8 mouse cellular contexts compared by ENCODE assay signal in genomic region chr15:99096831-99097500, GRCm38 (mm10). TPM values are rescaled to one million over a fixed set of nuclear protein-coding genes. Genes with fewer than 3 reads are reported as not detected.
DNase-seq lines count a peak whose midpoint lies in the region; ATAC-seq lines count a peak whose summit lies in the region.
"Had no signal": no experiment of that assay in that cellular context is flagged by ENCODE, and none has a peak within 500 bp of the region (broad histone marks: within the 10 kb centered on the region; RNA-seq: fewer than 3 reads in every experiment).

No protein-coding gene starts in this region.

- H3K9me3 ChIP-seq in forebrain, embryonic 13.5 days (replicated peaks) = no peaks in the 10 kb centered on the region
- H3K9me3 ChIP-seq in kidney, embryonic 14.5 days (ENCODE audit: control insufficient read depth, low read length) = no peaks in the 10 kb centered on the region
- H3K9me3 ChIP-seq in midbrain, embryonic 15.5 days = no peaks in the 10 kb centered on the region

- ATAC-seq in forebrain, embryonic 13.5 days = no peak
- ATAC-seq in kidney, embryonic 14.5 days (ENCODE audit: low FRiP score, low TSS enrichment) = peak; percentile 33
- ATAC-seq in midbrain, embryonic 15.5 days (replicated peaks) = no peak
- ATAC-seq in megakaryocyte progenitor cell, adult 5-6 weeks (replicated peaks; ENCODE audit: poor library complexity) = no peak

- H3K4me1 ChIP-seq in forebrain, embryonic 13.5 days = peaks cover 60% of the 10 kb centered on the region
- peaks cover 45% of the 10 kb centered on the region for H3K4me1 ChIP-seq in kidney, embryonic 14.5 days (ENCODE audit: control insufficient read depth, insufficient read depth, low read length)
- peaks cover 53% of the 10 kb centered on the region for H3K4me1 ChIP-seq in midbrain, embryonic 15.5 days

- peak overlapping the region; percentile 53 for H3K9ac ChIP-seq in forebrain, embryonic 13.5 days
- H3K9ac ChIP-seq in kidney, embryonic 14.5 days (ENCODE audit: low read depth, low read length) = peak overlapping the region; percentile 32; the same call in 1 of the 2 replicates
- peak overlapping the region; percentile 27; the same call in 1 of the 2 replicates for H3K9ac ChIP-seq in midbrain, embryonic 15.5 days

- DNase-seq in right cerebral cortex, postnatal 25 days = peak; percentile 21
- DNase-seq in right cerebral cortex, postnatal 14 days = no peak
- DNase-seq in adipocyte (ENCODE audit: low spot score) = no peak

- H3K36me3 ChIP-seq in forebrain, embryonic 13.5 days (ENCODE audit: poor library complexity, severe bottlenecking) = no peaks in the 10 kb centered on the region
- H3K36me3 ChIP-seq in kidney, embryonic 14.5 days (ENCODE audit: control insufficient read depth, insufficient read depth, low read length) = no peaks in the 10 kb centered on the region
- no peaks in the 10 kb centered on the region for H3K36me3 ChIP-seq in midbrain, embryonic 15.5 days (replicated peaks)

- H3K27me3 ChIP-seq in forebrain, embryonic 13.5 days = peaks cover 73% of the 10 kb centered on the region
- H3K27me3 ChIP-seq in kidney, embryonic 14.5 days (ENCODE audit: control insufficient read depth, insufficient read depth, low read length) = peaks cover 49% of the 10 kb centered on the region
- peaks cover 56% of the 10 kb centered on the region for H3K27me3 ChIP-seq in midbrain, embryonic 15.5 days (replicated peaks)

- WGBS in forebrain, embryonic 13.5 days = 1% methylated on average over 58 of the region's 58 CpGs
- WGBS in kidney, embryonic 14.5 days = 0% methylated on average over 56 of the region's 58 CpGs
- WGBS in midbrain, embryonic 15.5 days = under 1% methylated on average over 50 of the region's 58 CpGs

- H3K4me3 ChIP-seq in forebrain, embryonic 13.5 days = peak overlapping the region; percentile 41
- H3K4me3 ChIP-seq in kidney, embryonic 14.5 days (ENCODE audit: low read length) = peak overlapping the region; percentile 38
- H3K4me3 ChIP-seq in midbrain, embryonic 15.5 days = peak overlapping the region; percentile 34

- peak overlapping the region; percentile 70 for H3K4me2 ChIP-seq in forebrain, embryonic 13.5 days
- peak overlapping the region; percentile 70 for H3K4me2 ChIP-seq in kidney, embryonic 14.5 days (replicated peaks; ENCODE audit: low read depth, low read length)
- H3K4me2 ChIP-seq in midbrain, embryonic 15.5 days = peak overlapping the region; percentile 70

- no peak overlapping the region for H3K27ac ChIP-seq in forebrain, embryonic 13.5 days
- peak overlapping the region; percentile 52; the same call in 1 of the 2 replicates for H3K27ac ChIP-seq in kidney, embryonic 14.5 days (ENCODE audit: low read depth, low read length)
- no peak overlapping the region for H3K27ac ChIP-seq in midbrain, embryonic 15.5 days

RNA-seq across cellular contexts. Expression of gene Dnajc22, which starts 4.0 kb away (rescaled TPM):
- 0.25 and 0.84 TPM in 2 replicates for polyA plus RNA-seq in forebrain, embryonic 13.5 days (2015; fragmentation: Nextera tagmentation; extraction: Ambion mirVana)
- 5.4 and 7.1 TPM in 2 replicates for polyA plus RNA-seq in kidney, embryonic 14.5 days (2014; fragmentation: Nextera tagmentation; extraction: Ambion mirVana)
- polyA plus RNA-seq in midbrain, embryonic 15.5 days (2015; fragmentation: Nextera tagmentation; extraction: Ambion mirVana) = 2.0 and 2.1 TPM in 2 replicates
- total RNA-seq in megakaryocyte progenitor cell, adult 5-6 weeks (2015) = not detected in 2 replicates
- total RNA-seq in megakaryocyte progenitor cell, adult 5-6 weeks (2017) = not detected in 2 replicates
- total RNA-seq: neutrophil, adult 5-6 weeks had no signal

RNA-seq across cellular contexts. Expression of gene C1ql4, which starts 9.3 kb away (rescaled TPM):
- polyA plus RNA-seq in forebrain, embryonic 13.5 days (2015; fragmentation: Nextera tagmentation; extraction: Ambion mirVana) = 0.39 TPM in 1 of 2 replicates, not detected in the other
- polyA plus RNA-seq in kidney, embryonic 14.5 days (2014; fragmentation: Nextera tagmentation; extraction: Ambion mirVana) = 0.43 and 1.3 TPM in 2 replicates
- 12.4 and 15.3 TPM in 2 replicates for polyA plus RNA-seq in midbrain, embryonic 15.5 days (2015; fragmentation: Nextera tagmentation; extraction: Ambion mirVana)
- total RNA-seq in megakaryocyte progenitor cell, adult 5-6 weeks (2015) = not detected in 2 replicates
- not detected in 2 replicates for total RNA-seq in megakaryocyte progenitor cell, adult 5-6 weeks (2017)
- total RNA-seq: neutrophil, adult 5-6 weeks had no signal

RNA-seq across cellular contexts. Expression of gene Troap, which starts 22.6 kb away (rescaled TPM):
- polyA plus RNA-seq in forebrain, embryonic 13.5 days (2015; fragmentation: Nextera tagmentation; extraction: Ambion mirVana) = 37.8 and 38.6 TPM in 2 replicates
- polyA plus RNA-seq in kidney, embryonic 14.5 days (2014; fragmentation: Nextera tagmentation; extraction: Ambion mirVana) = 27.3 and 31.7 TPM in 2 replicates
- polyA plus RNA-seq in midbrain, embryonic 15.5 days (2015; fragmentation: Nextera tagmentation; extraction: Ambion mirVana) = 4.9 and 6.6 TPM in 2 replicates
- 28.0 and 30.5 TPM in 2 replicates for total RNA-seq in megakaryocyte progenitor cell, adult 5-6 weeks (2015)
- total RNA-seq in megakaryocyte progenitor cell, adult 5-6 weeks (2017) = 19.8 and 25.7 TPM in 2 replicates

RNA-seq across cellular contexts. Expression of gene Spats2, which starts 28.8 kb away (rescaled TPM):
- 44.6 and 46.2 TPM in 2 replicates for polyA plus RNA-seq in forebrain, embryonic 13.5 days (2015; fragmentation: Nextera tagmentation; extraction: Ambion mirVana)
- polyA plus RNA-seq in kidney, embryonic 14.5 days (2014; fragmentation: Nextera tagmentation; extraction: Ambion mirVana) = 51.5 and 55.2 TPM in 2 replicates
- 33.0 and 35.4 TPM in 2 replicates for polyA plus RNA-seq in midbrain, embryonic 15.5 days (2015; fragmentation: Nextera tagmentation; extraction: Ambion mirVana)
- total RNA-seq in megakaryocyte progenitor cell, adult 5-6 weeks (2015) = 0.27 TPM in 1 of 2 replicates, not detected in the other
- 0.25 and 0.44 TPM in 2 replicates for total RNA-seq in megakaryocyte progenitor cell, adult 5-6 weeks (2017)
- total RNA-seq: neutrophil, adult 5-6 weeks had no signal

RNA-seq across cellular contexts. Expression of gene Prph, which starts 42.0 kb away (rescaled TPM):
- polyA plus RNA-seq in forebrain, embryonic 13.5 days (2015; fragmentation: Nextera tagmentation; extraction: Ambion mirVana) = 0.94 and 1.6 TPM in 2 replicates
- polyA plus RNA-seq in kidney, embryonic 14.5 days (2014; fragmentation: Nextera tagmentation; extraction: Ambion mirVana) = 0.13 and 0.31 TPM in 2 replicates
- 5.7 and 10.3 TPM in 2 replicates for polyA plus RNA-seq in midbrain, embryonic 15.5 days (2015; fragmentation: Nextera tagmentation; extraction: Ambion mirVana)
- total RNA-seq in megakaryocyte progenitor cell, adult 5-6 weeks (2015) = 0.07 TPM in 1 of 2 replicates, not detected in the other
- total RNA-seq in megakaryocyte progenitor cell, adult 5-6 weeks (2017) = not detected in 2 replicates
- total RNA-seq: neutrophil, adult 5-6 weeks had no signal
